Mouse (Mus musculus) liver (tissue): ENCODE data around the gene Camta1.
A peak's percentile ranks its signal among the peaks of the same experiment; 100 is the strongest.

Experiments used
- DNase-seq: peaks from one replicate; pipeline ENCODE4 v3.0.0-alpha.2; 2020; ENCODE audit warnings: mixed read lengths

The Camta1 gene

GRCm38 (mm10) chr4:151778511-151778910 is 83.2 kb downstream of the Camta1 start:
- no peak for DNase-seq

GRCm38 (mm10) chr4:151777451-151777850 is 84.2 kb downstream of the Camta1 start:
- no peak for DNase-seq

GRCm38 (mm10) chr4:151775441-151775840 is 86.2 kb downstream of the Camta1 start:
- DNase-seq = no peak

DNA sequence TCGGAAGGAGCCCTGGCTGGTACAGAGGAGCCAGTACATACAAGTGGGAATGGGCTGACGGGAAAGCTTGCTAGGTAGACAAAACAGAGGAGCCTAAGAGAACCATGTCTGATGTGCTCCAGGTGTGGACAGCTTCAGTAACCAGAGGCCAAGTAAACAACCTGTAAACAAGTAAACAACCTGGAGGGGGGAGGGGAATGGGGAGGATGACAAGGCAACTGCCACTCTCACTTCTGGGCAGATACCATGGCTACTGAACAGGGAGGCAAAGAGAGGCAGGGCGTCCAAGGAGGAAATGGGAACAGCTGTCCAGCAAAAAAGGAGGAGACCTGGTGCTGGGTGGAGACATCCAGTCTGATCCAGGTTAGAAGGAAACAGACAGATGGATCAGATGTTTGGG is 88.0 kb downstream of the Camta1 start:
- DNase-seq = no peak

- DNase-seq = no peak
These were observed 88.7 kb downstream of the Camta1 start for GRCm38 (mm10) chr4:151773007-151773406.

GRCm38 (mm10) chr4:151770697-151771096 is 91.0 kb downstream of the Camta1 start:
- DNase-seq = no peak

- DNase-seq = no peak
These were observed 93.9 kb downstream of the Camta1 start for GRCm38 (mm10) chr4:151767786-151768185.

- DNase-seq = no peak
These were observed 94.3 kb downstream of the Camta1 start for GRCm38 (mm10) chr4:151767361-151767760.

- DNase-seq = no peak
These were observed 96.3 kb downstream of the Camta1 start for GRCm38 (mm10) chr4:151765376-151765775.

DNA sequence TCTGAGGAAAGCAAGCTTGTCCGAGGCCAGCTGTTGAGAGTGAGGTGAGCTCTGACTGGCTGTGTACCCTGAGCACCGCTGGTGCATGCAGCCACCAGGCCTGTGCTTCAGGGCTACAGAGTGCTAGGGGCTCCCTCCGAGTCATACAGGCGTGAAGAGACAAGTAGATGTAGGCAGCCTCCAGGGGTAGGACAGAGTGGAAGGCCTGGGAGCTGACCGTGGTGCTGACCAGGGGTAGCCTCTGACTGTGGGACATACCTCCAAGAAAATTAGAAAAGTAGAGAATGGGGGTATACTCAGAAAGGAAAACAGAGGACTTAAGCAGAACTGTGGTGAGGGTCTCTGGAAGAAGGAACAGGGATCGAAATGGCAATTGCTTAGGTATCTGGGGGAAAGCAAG is 97.7 kb downstream of the Camta1 start:
- peak; percentile 57 for DNase-seq

- peak; percentile 24 for DNase-seq
These were observed 102.6 kb downstream of the Camta1 start for GRCm38 (mm10) chr4:151759095-151759494.

DNA sequence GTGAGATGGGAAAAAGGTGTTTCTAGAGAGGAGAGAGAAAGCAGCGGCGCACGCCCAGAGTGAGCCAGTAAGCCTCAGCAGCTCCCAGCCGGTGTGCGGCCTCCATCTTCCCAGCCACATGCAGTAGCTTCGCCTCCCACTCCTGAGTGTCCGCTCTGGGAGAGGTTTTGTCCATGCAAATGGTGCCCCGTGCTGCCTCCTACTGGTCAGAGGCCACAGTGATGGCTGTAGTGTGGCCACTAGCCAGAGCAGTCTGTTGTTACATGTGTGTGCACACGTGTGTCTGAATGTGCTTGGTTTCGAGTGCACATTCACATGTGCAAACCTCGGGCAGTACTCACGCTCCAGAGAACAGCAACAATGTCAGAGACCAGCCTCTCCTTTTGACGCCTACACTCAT is 103.3 kb downstream of the Camta1 start:
- peak; percentile 28 for DNase-seq

GRCm38 (mm10) chr4:151757261-151757660 is 104.4 kb downstream of the Camta1 start:
- no peak for DNase-seq

GRCm38 (mm10) chr4:151756400-151756799 is 105.3 kb downstream of the Camta1 start:
- DNase-seq = no peak

DNA sequence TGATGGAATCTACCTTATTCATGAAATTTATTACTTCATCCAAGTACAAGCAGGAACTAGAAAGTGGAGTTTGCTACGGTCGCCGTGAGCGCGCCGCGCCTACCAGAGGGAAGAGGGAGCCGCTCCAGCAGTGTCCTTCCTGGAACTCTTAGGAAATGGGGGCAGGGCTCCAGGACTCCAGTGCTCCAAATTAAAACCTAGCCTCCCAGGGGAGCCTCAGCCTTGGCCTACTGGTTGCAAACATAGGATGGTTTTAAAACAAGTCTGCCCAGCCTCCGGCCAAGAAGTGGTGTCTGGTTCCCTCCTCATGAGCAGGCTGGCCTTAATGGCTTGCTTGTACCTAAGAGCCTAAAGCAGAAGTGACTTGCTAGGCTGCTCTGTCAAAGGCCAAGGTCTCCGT is 108.4 kb downstream of the Camta1 start:
- DNase-seq = no peak

DNA sequence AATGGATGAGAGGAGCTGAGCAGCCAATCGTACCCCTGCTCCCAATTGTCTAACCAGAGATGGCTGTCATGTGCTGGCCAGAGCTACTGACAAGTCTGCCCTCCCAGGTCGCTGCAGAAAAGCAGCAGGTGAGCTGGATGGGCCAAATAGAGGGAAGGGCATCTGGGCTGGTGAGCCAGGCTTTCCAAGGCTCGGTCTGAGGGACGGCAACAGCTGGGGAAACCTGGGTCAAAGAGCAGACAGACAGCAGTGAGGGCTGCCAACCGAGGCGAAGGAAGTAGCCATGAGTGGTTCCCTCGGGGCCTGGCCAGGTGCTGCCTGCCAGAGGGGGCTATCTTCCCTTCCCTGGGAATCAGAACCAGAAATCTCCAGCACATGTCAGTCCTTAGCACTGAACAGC is 109.1 kb downstream of the Camta1 start:
- DNase-seq = no peak

- no peak for DNase-seq
These were observed 110.3 kb downstream of the Camta1 start for GRCm38 (mm10) chr4:151751270-151751945.

DNA sequence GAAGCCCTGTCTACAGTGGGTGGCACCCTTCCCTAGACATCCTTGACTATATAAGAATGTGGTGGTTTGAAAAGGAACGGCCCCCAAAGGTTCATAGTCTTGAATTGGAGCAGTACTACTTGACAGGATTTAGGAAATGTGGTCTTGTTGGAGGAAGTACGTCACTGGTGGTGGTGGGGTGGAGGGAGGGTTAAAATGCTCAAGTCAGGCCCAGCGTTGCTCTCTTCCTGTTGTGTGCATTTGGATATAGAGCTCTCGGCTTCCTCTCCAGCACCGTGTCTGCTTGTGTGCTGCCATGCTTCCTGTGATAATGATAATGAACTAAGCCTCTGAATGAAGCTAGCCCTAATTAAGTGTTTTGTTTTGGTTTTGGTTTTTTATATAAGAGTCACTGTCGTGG is 114.0 kb downstream of the Camta1 start:
- no peak for DNase-seq

DNA sequence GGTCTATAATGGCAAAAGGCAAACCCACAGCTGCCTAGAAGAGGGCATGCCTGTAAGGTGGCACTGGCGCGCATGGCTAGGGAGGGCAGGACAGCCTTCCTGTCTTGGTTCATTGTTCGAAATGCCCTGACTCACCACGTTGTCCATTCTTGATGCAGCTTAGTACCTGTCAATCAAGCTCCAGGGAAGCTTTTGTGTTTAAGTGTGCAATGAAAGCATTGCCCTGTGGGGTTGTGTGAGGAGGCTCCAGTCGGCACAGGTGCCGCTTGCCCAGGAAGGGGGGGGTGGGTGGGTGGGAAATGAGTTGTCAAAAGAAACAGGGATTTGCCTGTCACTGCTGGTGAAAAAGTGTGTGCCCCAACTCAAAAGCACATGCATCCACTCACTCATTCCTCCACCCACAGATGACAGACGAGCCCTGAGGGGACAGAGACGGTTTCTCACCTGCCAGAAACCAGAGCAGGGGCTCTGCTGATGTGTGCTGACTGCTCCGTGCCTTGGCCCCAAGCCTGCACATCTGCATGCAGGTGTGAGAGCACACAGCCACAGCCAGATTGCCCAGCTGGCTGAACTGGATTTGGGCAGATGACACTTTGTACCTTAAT is 115.6 kb downstream of the Camta1 start:
- no peak for DNase-seq

- peak; percentile 57 for DNase-seq
These were observed 120.2 kb downstream of the Camta1 start for GRCm38 (mm10) chr4:151741249-151742137.

GRCm38 (mm10) chr4:151739348-151739956 is 122.2 kb downstream of the Camta1 start:
- DNase-seq = peak; percentile 33

DNA sequence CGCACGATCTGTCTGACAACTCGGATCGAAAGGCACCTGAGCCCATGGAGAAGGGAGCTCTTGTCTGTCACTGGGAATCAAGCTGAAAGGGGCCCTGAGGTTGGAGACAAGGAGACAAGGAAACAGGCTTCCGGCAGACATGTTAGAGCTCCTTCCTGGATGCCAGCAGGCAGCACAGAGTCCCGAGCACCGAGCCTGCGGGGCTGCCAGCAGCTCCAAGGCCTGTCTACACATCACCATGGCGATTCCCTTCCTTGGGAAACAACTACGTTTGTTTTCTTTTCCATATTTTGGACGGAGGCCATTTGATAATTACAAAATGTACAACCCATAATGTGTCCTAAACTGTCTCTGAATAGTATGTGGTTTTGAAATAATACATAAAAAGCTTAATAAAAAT is 122.8 kb downstream of the Camta1 start:
- DNase-seq = no peak

DNA sequence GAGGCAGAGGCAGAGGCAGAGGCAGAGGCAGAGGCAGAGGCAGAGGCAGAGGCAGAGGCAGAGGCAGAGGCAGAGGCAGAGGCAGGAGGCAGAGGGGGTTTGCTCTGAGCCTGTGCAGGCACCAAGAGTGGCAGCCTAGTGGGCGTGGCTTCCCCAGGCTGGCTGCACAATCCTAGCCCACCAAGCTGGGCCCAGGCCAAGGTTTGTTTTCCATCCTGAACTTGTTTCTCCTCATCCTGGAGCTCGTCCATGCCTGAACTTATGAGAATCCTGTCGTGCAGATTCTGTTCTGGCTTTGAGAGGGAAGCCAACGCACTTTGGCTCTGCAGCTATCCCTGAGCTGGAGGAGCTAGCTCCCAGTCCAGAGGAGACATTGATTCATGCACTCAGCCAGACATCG is 123.4 kb downstream of the Camta1 start:
- no peak for DNase-seq
